Mouse (Mus musculus): Measurements from ENCODE around the gene Rnf26.
A peak's percentile ranks its signal among the peaks of the same experiment; 100 is the strongest.
"Not testable (repeated sequence)": the region's sequence is repeated elsewhere in the genome, so short reads cannot be mapped to it uniquely, and the experiment has no call there.

Gene Rnf26

GRCm38 (mm10) chr9:44125026-44125425 lies 11.7 kb upstream of the Rnf26 start:
- DNase-seq (ENCODE audit: low spot score): no peak

- DNase-seq (ENCODE audit: low spot score): no peak
These were observed 11.0 kb upstream of the Rnf26 start for GRCm38 (mm10) chr9:44124317-44124716.

- no peak for DNase-seq (ENCODE audit: low spot score)
These were observed 6.7 kb upstream of the Rnf26 start for GRCm38 (mm10) chr9:44119948-44120465.

- no peak for DNase-seq (ENCODE audit: low spot score)
These were observed 5.7 kb upstream of the Rnf26 start for GRCm38 (mm10) chr9:44119011-44119410.

- no peak for DNase-seq (ENCODE audit: low spot score)
These were observed 2.9 kb upstream of the Rnf26 start for GRCm38 (mm10) chr9:44116182-44116581.

- no peak for DNase-seq (ENCODE audit: low spot score)
These were observed 2.3 kb upstream of the Rnf26 start for GRCm38 (mm10) chr9:44115599-44115998.

GRCm38 (mm10) chr9:44114453-44114852 lies 1.1 kb upstream of the Rnf26 start:
- DNase-seq (ENCODE audit: low spot score): no peak

- not testable (repeated sequence) for DNase-seq (ENCODE audit: low spot score)
These were observed 1.4 kb downstream of the Rnf26 start for GRCm38 (mm10) chr9:44111909-44112308.

- DNase-seq (ENCODE audit: low spot score): peak; percentile 32
These were observed 3.8 kb downstream of the Rnf26 start for GRCm38 (mm10) chr9:44109360-44110095.

- DNase-seq (ENCODE audit: low spot score): no peak
These were observed 4.9 kb downstream of the Rnf26 start for GRCm38 (mm10) chr9:44108269-44109055.

GRCm38 (mm10) chr9:44107557-44108179 lies 5.6 kb downstream of the Rnf26 start:
- peak; percentile 63 for DNase-seq (ENCODE audit: low spot score)

- DNase-seq (ENCODE audit: low spot score): peak; percentile 78
These were observed 6.2 kb downstream of the Rnf26 start, which contains the start of gene C1qtnf5 for GRCm38 (mm10) chr9:44107110-44107509. C1qtnf5 (plus strand) TSS chr9:44107245.

- DNase-seq (ENCODE audit: low spot score): no peak
These were observed 6.7 kb downstream of the Rnf26 start for GRCm38 (mm10) chr9:44106596-44106995.

- no peak for DNase-seq (ENCODE audit: low spot score)
These were observed 7.1 kb downstream of the Rnf26 start for GRCm38 (mm10) chr9:44106182-44106581.

GRCm38 (mm10) chr9:44105781-44106180 lies 7.5 kb downstream of the Rnf26 start:
- DNase-seq (ENCODE audit: low spot score): no peak

- no peak for DNase-seq (ENCODE audit: low spot score)
These were observed 8.4 kb downstream of the Rnf26 start for GRCm38 (mm10) chr9:44104881-44105280.

- DNase-seq (ENCODE audit: low spot score): no peak
These were observed 11.8 kb downstream of the Rnf26 start, which contains the start of gene Mfrp for GRCm38 (mm10) chr9:44101490-44101889. Mfrp (plus strand) TSS chr9:44101729.

GRCm38 (mm10) chr9:44096536-44096935 lies 16.8 kb downstream of the Rnf26 start:
- peak; percentile 68 for DNase-seq (ENCODE audit: low spot score)

- no peak for DNase-seq (ENCODE audit: low spot score)
These were observed 17.5 kb downstream of the Rnf26 start for GRCm38 (mm10) chr9:44095781-44096180.

GRCm38 (mm10) chr9:44094737-44095136 lies 18.6 kb downstream of the Rnf26 start:
- DNase-seq (ENCODE audit: low spot score): no peak

GRCm38 (mm10) chr9:44093612-44094503 lies 19.5 kb downstream of the Rnf26 start:
- DNase-seq (ENCODE audit: low spot score): peak; percentile 46

All from ovary, adult 18-20 months (tissue).